Comparison of ENCODE assay signal across 7 mouse cellular contexts in genomic region chr8:71381421-71381970, GRCm38 (mm10). TPM values are rescaled to one million over a fixed set of nuclear protein-coding genes. Genes with fewer than 3 reads are reported as not detected.
DNase-seq lines count a peak whose midpoint lies in the region; ATAC-seq and TF ChIP-seq lines count a peak whose summit lies in the region.

Gene Nr2f6, minus strand, starts transcription at chr8:71381960.

- peak; percentile 72 for ATAC-seq in hindbrain, embryonic 16.5 days
- peak; percentile 41 for ATAC-seq in megakaryocyte, adult 5-6 weeks (ENCODE audit: poor library complexity, severe bottlenecking)

- WGBS in cerebellum, adult 2 months = 2% methylated on average over 87 of the region's 89 CpGs
- WGBS in hindbrain, embryonic 16.5 days = under 1% methylated on average over 72 of the region's 89 CpGs
- WGBS in small intestine, adult 2 months = under 1% methylated on average over 89 of the region's 89 CpGs

- TF ChIP-seq CTCF in cerebellum, adult 2 months (IDR thresholded peaks at IDR 0.05; ENCODE audit: borderline replicate concordance, insufficient read depth, low read depth, low read length) = no peak
- TF ChIP-seq CTCF in small intestine, adult 2 months (IDR thresholded peaks at IDR 0.05; ENCODE audit: extremely low read depth, insufficient read length, insufficient replicate concordance, low read depth, low read length) = no peak

- H3K4me1 ChIP-seq in cerebellum, adult 2 months (ENCODE audit: control insufficient read depth, insufficient read depth, low read length) = peaks cover 10% of the 10 kb centered on the region
- peaks cover 38% of the 10 kb centered on the region for H3K4me1 ChIP-seq in hindbrain, embryonic 16.5 days (ENCODE audit: control insufficient read depth, insufficient read depth, low read depth, low read length)
- peaks cover 33% of the 10 kb centered on the region for H3K4me1 ChIP-seq in small intestine, adult 2 months (ENCODE audit: control insufficient read depth, insufficient read depth, insufficient read length, low read length)

- TF ChIP-seq POLR2A in cerebellum, adult 2 months (IDR thresholded peaks at IDR 0.05; ENCODE audit: borderline replicate concordance, insufficient read depth, low read length) = no peak
- TF ChIP-seq POLR2A in small intestine, adult 2 months (IDR thresholded peaks at IDR 0.05; ENCODE audit: low read depth, low read length) = no peak; the same call in 1 of the 2 replicates

- peak within 1 kb of the TSS; percentile 100 for H3K4me2 ChIP-seq in hindbrain, embryonic 16.5 days (ENCODE audit: low read length)

- DNase-seq in NIH3T3 (ENCODE audit: low read depth) = peak; percentile 84
- DNase-seq in cerebellum, adult 2 months = peak; percentile 67 to 72
- DNase-seq in gastrocnemius, adult 8-10 months (ENCODE audit: low spot score in 2 of 2) = peak in 1 of 2 experiments; percentile 58
- DNase-seq in left cerebral cortex, postnatal 14 days (ENCODE audit: low spot score in 2 of 2) = peak in 1 of 2 experiments; percentile 51

- H3K9ac ChIP-seq in hindbrain, embryonic 16.5 days (ENCODE audit: low read depth, low read length) = peak within 1 kb of the TSS; percentile 88

- peaks cover 3% of the 10 kb centered on the region; the same call in 1 of the 2 replicates for H3K36me3 ChIP-seq in hindbrain, embryonic 16.5 days (ENCODE audit: control insufficient read depth, insufficient read depth, low read length)
- H3K36me3 ChIP-seq in small intestine, adult 2 months (ENCODE audit: control insufficient read depth, insufficient read depth, low read length) = peaks cover 7% of the 10 kb centered on the region

- no peaks in the 10 kb centered on the region for H3K27me3 ChIP-seq in cerebellum, adult 2 months (ENCODE audit: control insufficient read depth, insufficient read depth, low read length)
- H3K27me3 ChIP-seq in hindbrain, embryonic 16.5 days (replicated peaks; ENCODE audit: control insufficient read depth, insufficient read depth, low read length) = no peaks in the 10 kb centered on the region
- no peaks in the 10 kb centered on the region for H3K27me3 ChIP-seq in small intestine, adult 2 months (ENCODE audit: control insufficient read depth, insufficient read depth, low read length)

- H3K4me3 ChIP-seq in cerebellum, adult 2 months (replicated peaks; ENCODE audit: insufficient read depth, low read depth, low read length) = peak within 1 kb of the TSS; percentile 57
- H3K4me3 ChIP-seq in hindbrain, embryonic 16.5 days (ENCODE audit: low read length) = peak within 1 kb of the TSS; percentile 83
- H3K4me3 ChIP-seq in small intestine, adult 2 months (ENCODE audit: low read depth, low read length) = peak within 1 kb of the TSS; percentile 97

- H3K27ac ChIP-seq in cerebellum, adult 2 months (ENCODE audit: insufficient read depth, low read length) = peak within 1 kb of the TSS; percentile 59
- peak within 1 kb of the TSS; percentile 87 for H3K27ac ChIP-seq in hindbrain, embryonic 16.5 days (ENCODE audit: low read depth, low read length)
- H3K27ac ChIP-seq in small intestine, adult 2 months (ENCODE audit: insufficient read depth, low read depth, low read length) = peak within 1 kb of the TSS; percentile 95

- H3K9me3 ChIP-seq in hindbrain, embryonic 16.5 days (ENCODE audit: control insufficient read depth, low read length) = no peaks in the 10 kb centered on the region

- intact Hi-C loops in left cerebral cortex, postnatal 14 days (cut with DNase I) = no loop called here

RNA-seq across cellular contexts. Expression of gene Nr2f6, which starts in this region (rescaled TPM):
- 53.0 and 59.8 TPM in 2 replicates for polyA plus RNA-seq in cerebellum, adult 2 months (2012; rRNA removed)
- 10 to 100 TPM; 19.9 to 23.3 (median 20.9) TPM for total RNA-seq in gastrocnemius, adult 8-10 months (2022)
- 20.7 and 23.6 TPM in 2 replicates for polyA plus RNA-seq in hindbrain, embryonic 16.5 days (2015; fragmentation: Nextera tagmentation; extraction: Ambion mirVana)
- 10 to 100 TPM; 32.2 to 34.2 TPM for total RNA-seq in left cerebral cortex, postnatal 14 days (2021)
- 8.2 and 13.8 TPM in 2 replicates for total RNA-seq in megakaryocyte, adult 5-6 weeks (2015)
- 6.9 and 9.1 TPM in 2 replicates for total RNA-seq in megakaryocyte, adult 5-6 weeks (2017)
- polyA plus RNA-seq in small intestine, adult 2 months (2012; rRNA removed) = 233 and 448 TPM in 2 replicates
